Mouse (Mus musculus) megakaryocyte, adult 5-6 weeks (primary cell): ENCODE results near the gene Cables2. TPM values are rescaled to one million over a fixed set of nuclear protein-coding genes. Genes with fewer than 3 reads are reported as not detected.

Experiments
- total RNA-seq, 2 experiments: library from RNA; stranded (forward) in 1 of 2; stranded (reverse) in 1 of 2; fragments of 153-499, 151-499 nt in 1 of 2; fragments of 221-1000, 200-1000 nt in 1 of 2; gene quantifications; 2 replicates each; pipeline versions ENCODE4 v1.2.3 to v1.2.4; 2015 to 2017

Gene Cables2
- total RNA-seq, 2 experiments from 2014 or later, result 12.1 to 16.0 TPM

Other genes starting within 250 kb of the Cables2 start
- gene Lsm14b, start 248.5 kb downstream of the Cables2 start, total RNA-seq (2015), result 10.6 and 10.9 TPM in 2 replicates
- gene Lsm14b, start 248.5 kb downstream of the Cables2 start, total RNA-seq (2017), result 28.8 and 31.0 TPM in 2 replicates
- gene Psma7, start 231.1 kb downstream of the Cables2 start, total RNA-seq (2015), result 439 and 533 TPM in 2 replicates
- gene Psma7, start 231.1 kb downstream of the Cables2 start, total RNA-seq (2017), result 536 and 608 TPM in 2 replicates
- gene Ss18l1, start 231.0 kb downstream of the Cables2 start, total RNA-seq (2015), result 3.2 and 5.5 TPM in 2 replicates
- 4.2 and 4.6 TPM in 2 replicates for gene Ss18l1, start 231.0 kb downstream of the Cables2 start, total RNA-seq (2017)
- gene Mtg2, start 202.9 kb downstream of the Cables2 start, total RNA-seq (2015), result 3.3 and 4.9 TPM in 2 replicates
- 4.5 and 6.6 TPM in 2 replicates for gene Mtg2, start 202.9 kb downstream of the Cables2 start, total RNA-seq (2017)
- gene Hrh3, start 169.0 kb downstream of the Cables2 start, total RNA-seq (2015), result 0.04 TPM in 1 of 2 replicates, not detected in the other
- not detected in 2 replicates for gene Hrh3, start 169.0 kb downstream of the Cables2 start, total RNA-seq (2017)
- 22.0 and 23.2 TPM in 2 replicates for gene Osbpl2, start 154.2 kb downstream of the Cables2 start, total RNA-seq (2015)
- 39.8 and 62.2 TPM in 2 replicates for gene Osbpl2, start 154.2 kb downstream of the Cables2 start, total RNA-seq (2017)
- 55.7 and 58.0 TPM in 2 replicates for gene Adrm1, start 102.0 kb downstream of the Cables2 start, total RNA-seq (2015)
- gene Adrm1, start 102.0 kb downstream of the Cables2 start, total RNA-seq (2017), result 32.0 and 39.1 TPM in 2 replicates
- gene Lama5, start 47.6 kb downstream of the Cables2 start, total RNA-seq (2015), result 0.48 and 0.83 TPM in 2 replicates
- gene Lama5, start 47.6 kb downstream of the Cables2 start, total RNA-seq (2017), result 0.18 and 4.0 TPM in 2 replicates
- gene Rps21, start 16.1 kb downstream of the Cables2 start, total RNA-seq (2015), result 1,036 and 1,070 TPM in 2 replicates
- gene Rps21, start 16.1 kb downstream of the Cables2 start, total RNA-seq (2017), result 1,935 and 2,289 TPM in 2 replicates
- not detected in 2 replicates for gene Rbbp8nl, start 16.4 kb upstream of the Cables2 start, total RNA-seq (2015)
- not detected in 2 replicates for gene Rbbp8nl, start 16.4 kb upstream of the Cables2 start, total RNA-seq (2017)
- gene Gata5, start 61.2 kb upstream of the Cables2 start, total RNA-seq (2015), result not detected in 2 replicates
- gene Gata5, start 61.2 kb upstream of the Cables2 start, total RNA-seq (2017), result not detected in 2 replicates
- gene Slco4a1, start 182.7 kb upstream of the Cables2 start, total RNA-seq (2015), result 2.6 and 2.7 TPM in 2 replicates
- gene Slco4a1, start 182.7 kb upstream of the Cables2 start, total RNA-seq (2017), result 2.5 and 2.7 TPM in 2 replicates
- gene Ntsr1, start 226.5 kb upstream of the Cables2 start, total RNA-seq (2015), result not detected in 2 replicates
- gene Ntsr1, start 226.5 kb upstream of the Cables2 start, total RNA-seq (2017), result not detected in 2 replicates